Mouse (Mus musculus) cerebellum, adult 8-10 months (tissue): ENCODE measurements around the gene Prc1.

ENCODE experiments used
- DNase-seq: peaks from one replicate; pipeline ENCODE4 v3.0.0; 2022

Prc1 gene

DNA sequence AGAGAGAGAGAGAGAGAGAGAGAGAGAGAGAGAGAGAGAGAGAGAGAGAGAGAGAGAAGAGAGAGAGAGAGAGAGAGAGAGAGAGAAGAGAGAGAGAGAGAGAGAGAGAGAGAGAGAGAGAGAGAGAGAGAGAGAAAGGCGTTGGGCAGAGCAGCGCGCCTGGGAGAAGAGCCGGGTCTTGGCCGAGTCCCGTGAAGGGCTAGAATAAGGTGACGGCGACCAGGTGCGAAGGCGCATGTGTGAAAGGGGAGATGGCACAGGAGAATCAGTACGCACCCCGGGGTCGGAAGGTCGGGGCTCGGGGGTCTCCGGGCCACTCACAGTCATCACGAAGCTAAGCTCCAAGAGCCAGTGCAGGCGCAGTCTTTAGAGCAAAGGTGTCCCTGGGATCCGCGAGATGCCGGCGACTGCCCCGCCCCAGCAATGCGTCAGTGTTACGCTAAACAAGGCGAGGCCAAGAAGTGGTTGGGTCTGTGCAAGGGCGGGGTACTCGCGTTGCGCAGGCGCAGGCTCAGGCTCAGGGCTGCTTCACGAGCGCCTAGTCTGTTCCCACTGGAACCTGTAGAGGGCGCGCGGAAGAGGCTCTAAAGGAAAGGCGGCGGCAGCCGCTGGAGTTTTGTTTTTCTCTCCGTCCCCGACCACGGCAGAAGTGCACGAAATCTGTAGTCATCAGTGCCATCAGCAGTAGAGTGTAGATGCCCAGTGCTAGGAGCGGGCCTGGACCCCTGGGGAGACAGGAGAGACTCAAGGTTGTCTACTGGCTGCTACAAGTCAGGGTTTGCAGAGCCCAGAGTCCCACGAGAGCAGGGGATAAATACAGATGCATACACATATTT is 45.8 kb downstream of the Prc1 start:
- peak; percentile 98 for DNase-seq

DNA sequence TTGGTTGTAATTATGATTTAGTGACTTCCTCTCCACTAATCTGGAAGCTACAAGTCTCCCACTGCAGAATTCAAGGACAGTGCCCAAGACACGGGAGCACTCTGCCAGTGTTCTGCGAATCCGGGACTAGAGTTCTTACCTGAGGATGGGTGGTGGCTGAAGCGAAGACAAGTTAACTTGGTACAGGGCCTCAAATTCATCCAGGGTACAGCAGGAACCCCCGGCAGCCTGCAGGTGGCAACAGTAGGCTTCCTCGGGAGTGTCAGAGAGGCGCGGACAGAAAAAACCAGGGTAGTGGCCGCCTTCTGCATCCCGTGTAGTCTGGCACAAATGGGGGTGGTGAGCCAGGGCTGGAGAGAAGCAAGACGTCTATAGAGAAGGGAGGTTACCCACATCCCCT is 46.5 kb downstream of the Prc1 start, which contains the start of gene Unc45a:
Unc45a (minus strand) TSS at position 213 of the 400 bp plus-strand sequence.
- peak; percentile 66 for DNase-seq

GRCm38 (mm10) chr7:80341793-80342192 is 47.5 kb downstream of the Prc1 start:
- DNase-seq: peak; percentile 38

- DNase-seq: peak; percentile 96
Measured at GRCm38 (mm10) chr7:80342858-80343257, 48.6 kb downstream of the Prc1 start, which contains the start of gene Hddc3. Gene Hddc3 (plus strand): TSS chr7:80343104.

- no peak for DNase-seq
Measured at GRCm38 (mm10) chr7:80343270-80344018, 49.2 kb downstream of the Prc1 start.

GRCm38 (mm10) chr7:80346173-80346572 is 51.9 kb downstream of the Prc1 start:
- no peak for DNase-seq

GRCm38 (mm10) chr7:80346830-80347229 is 52.6 kb downstream of the Prc1 start:
- DNase-seq: no peak

- DNase-seq: no peak
Measured at GRCm38 (mm10) chr7:80347670-80348586, 53.7 kb downstream of the Prc1 start.

DNA sequence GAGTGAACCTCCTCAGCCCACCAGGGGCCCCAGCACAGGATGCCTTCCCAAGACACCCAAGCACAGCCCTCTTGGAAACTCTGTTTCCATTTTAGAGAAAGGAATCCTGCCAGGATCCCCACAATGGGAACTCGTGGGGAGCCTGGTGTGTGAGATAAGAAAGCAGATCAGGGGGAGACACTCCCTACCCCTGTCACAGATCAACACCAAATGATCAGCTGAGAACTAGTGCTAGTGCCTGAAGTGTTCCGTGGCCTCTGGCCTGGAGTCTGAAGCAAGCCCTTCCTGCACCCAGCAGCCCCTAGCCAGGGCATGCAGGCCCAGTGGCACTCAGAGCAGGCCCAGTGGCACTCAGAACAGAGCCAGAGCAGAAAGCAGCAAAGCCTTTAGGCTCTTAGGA is 56.6 kb downstream of the Prc1 start:
- DNase-seq: no peak

- no peak for DNase-seq
Measured at GRCm38 (mm10) chr7:80352920-80353319, 58.7 kb downstream of the Prc1 start.

DNA sequence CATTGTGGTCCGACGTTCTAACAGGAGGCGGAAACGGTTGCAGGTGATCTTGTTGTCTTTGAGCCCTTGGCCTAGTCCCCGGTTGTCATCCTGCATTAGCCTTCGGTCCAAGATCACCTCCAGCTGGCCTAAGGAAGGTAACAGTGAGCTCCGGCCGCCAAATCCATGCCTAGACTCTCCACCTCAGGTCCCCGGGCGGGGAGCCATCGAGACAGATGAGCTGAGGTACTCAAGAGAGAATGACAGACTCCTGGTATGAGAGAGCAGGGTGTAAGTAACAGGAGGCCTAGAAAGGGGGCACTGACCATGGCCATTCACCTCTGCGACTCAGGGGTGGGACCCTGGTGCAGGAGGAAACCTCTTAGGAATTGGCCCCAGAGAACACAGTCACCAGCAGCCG is 62.1 kb downstream of the Prc1 start:
- no peak for DNase-seq

DNA sequence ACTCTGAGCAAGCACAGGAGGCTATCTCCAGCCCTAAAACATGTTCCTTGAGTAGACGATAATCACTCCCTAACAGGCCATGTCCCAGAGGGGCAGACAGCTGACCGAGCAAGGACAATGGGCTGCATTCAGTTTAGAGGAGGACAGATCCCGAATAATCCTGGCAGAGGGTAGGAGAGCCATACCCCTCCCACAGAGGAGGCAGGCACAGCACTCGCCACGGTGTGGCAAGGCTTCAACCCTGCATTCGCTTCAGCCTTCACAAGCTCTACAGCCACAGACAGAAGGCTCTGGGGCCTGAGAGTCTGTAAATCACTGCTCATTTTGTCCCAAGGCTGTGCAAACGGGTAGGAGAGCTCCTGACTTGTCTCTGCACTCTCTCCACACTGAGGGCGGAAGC is 62.9 kb downstream of the Prc1 start:
- DNase-seq: no peak

GRCm38 (mm10) chr7:80358039-80358438 is 63.8 kb downstream of the Prc1 start:
- DNase-seq: no peak

- DNase-seq: no peak
Measured at GRCm38 (mm10) chr7:80360435-80360834, 66.2 kb downstream of the Prc1 start.

GRCm38 (mm10) chr7:80365759-80366158 is 71.5 kb downstream of the Prc1 start:
- DNase-seq: no peak
